Mouse (Mus musculus) kidney, postnatal 10 days (tissue): ENCODE data around the gene Usp40.

Source experiments
- DNase-seq: peaks from one replicate; pipeline ENCODE4 v3.0.0; 2021; ENCODE audit warnings: mixed read lengths

The Usp40 gene

GRCm38 (mm10) chr1:87941765-87942164 is 66.6 kb downstream of the Usp40 start:
- no peak for DNase-seq

- no peak for DNase-seq
Observed at GRCm38 (mm10) chr1:87936516-87936915, 71.8 kb downstream of the Usp40 start.

- no peak for DNase-seq
Observed at GRCm38 (mm10) chr1:87936075-87936474, 72.3 kb downstream of the Usp40 start.

- DNase-seq: no peak
Observed at GRCm38 (mm10) chr1:87935546-87935945, 72.8 kb downstream of the Usp40 start.

GRCm38 (mm10) chr1:87935095-87935494 is 73.3 kb downstream of the Usp40 start:
- DNase-seq: no peak

- peak; percentile 28 for DNase-seq
Observed at GRCm38 (mm10) chr1:87933051-87933450, 75.3 kb downstream of the Usp40 start.

GRCm38 (mm10) chr1:87929730-87930129 is 78.6 kb downstream of the Usp40 start:
- DNase-seq: no peak

GRCm38 (mm10) chr1:87924888-87925287 is 83.5 kb downstream of the Usp40 start:
- no peak for DNase-seq

- peak; percentile 78 for DNase-seq
Observed at GRCm38 (mm10) chr1:87922666-87923065, 85.7 kb downstream of the Usp40 start.

- no peak for DNase-seq
Observed at GRCm38 (mm10) chr1:87920056-87920614, 88.2 kb downstream of the Usp40 start.

GRCm38 (mm10) chr1:87918061-87918460 is 90.3 kb downstream of the Usp40 start:
- DNase-seq: no peak

- DNase-seq: no peak
Observed at GRCm38 (mm10) chr1:87917361-87917760, 91.0 kb downstream of the Usp40 start.

GRCm38 (mm10) chr1:87913356-87913755 is 95.0 kb downstream of the Usp40 start:
- DNase-seq: no peak

- DNase-seq: no peak
Observed at GRCm38 (mm10) chr1:87910428-87910827, 97.9 kb downstream of the Usp40 start.

- no peak for DNase-seq
Observed at GRCm38 (mm10) chr1:87909565-87909964, 98.8 kb downstream of the Usp40 start.

- peak; percentile 58 for DNase-seq
Observed at GRCm38 (mm10) chr1:87908736-87909135, 99.6 kb downstream of the Usp40 start.

- DNase-seq: no peak
Observed at GRCm38 (mm10) chr1:87908006-87908405, 100.3 kb downstream of the Usp40 start.

GRCm38 (mm10) chr1:87906361-87906956 is 101.9 kb downstream of the Usp40 start:
- DNase-seq: no peak

GRCm38 (mm10) chr1:87902186-87902585 is 106.2 kb downstream of the Usp40 start:
- DNase-seq: no peak

- DNase-seq: peak; percentile 58
Observed at GRCm38 (mm10) chr1:87900979-87901378, 107.4 kb downstream of the Usp40 start.

GRCm38 (mm10) chr1:87899701-87900100 is 108.7 kb downstream of the Usp40 start:
- DNase-seq: no peak

- DNase-seq: no peak
Observed at GRCm38 (mm10) chr1:87896921-87897320, 111.4 kb downstream of the Usp40 start.
